Mouse (Mus musculus) stomach, embryonic 14.5 days (tissue): ENCODE results near the gene Thsd4. TPM values are rescaled to one million over a fixed set of nuclear protein-coding genes. Genes with fewer than 3 reads are reported as not detected.

ENCODE experiments used
- ATAC-seq: fragments of 200-750 bp; cut with Nextera tagmentation; 2 replicates; pipeline ENCODE4 v1.8.0; 2017; ENCODE audit warnings: low read depth, moderate TSS enrichment; ENCODE audit not compliant: insufficient number of reproducible peaks, insufficient read depth, low FRiP score
- H3K27ac ChIP-seq: fragments of 300-500 bp; sonication (generic); 2 replicates; pipeline ENCODE4 v1.5.1; 2014; ENCODE audit warnings: mild to moderate bottlenecking, low read length, moderate library complexity, mixed read lengths
- H3K27me3 ChIP-seq: fragments of 300-500 bp; sonication (generic); 2 replicates; pipeline ENCODE4 v1.6.1; 2014; ENCODE audit warnings: low read length, control low read depth, mixed read lengths; ENCODE audit not compliant: control insufficient read depth, insufficient read depth
- H3K36me3 ChIP-seq: fragments of 300-500 bp; sonication (generic); 2 replicates; pipeline ENCODE4 v1.6.1; 2014; ENCODE audit warnings: mild to moderate bottlenecking, control low read depth, low read length, moderate library complexity, mixed read lengths; ENCODE audit not compliant: control insufficient read depth, insufficient read depth
- H3K4me1 ChIP-seq: fragments of 300-500 bp; sonication (generic); 2 replicates; pipeline ENCODE4 v1.6.1; 2014; ENCODE audit warnings: low read length, control low read depth, mixed read lengths; ENCODE audit not compliant: control insufficient read depth, insufficient read depth
- H3K4me2 ChIP-seq: fragments of 300-500 bp; sonication (generic); replicated peaks from 2 replicates; pipeline ENCODE4 v1.6.1; 2014; ENCODE audit warnings: low read depth, low read length, control low read depth
- H3K4me3 ChIP-seq: fragments of 300-500 bp; sonication (generic); 2 replicates; pipeline ENCODE4 v1.5.1; 2014; ENCODE audit warnings: low read depth, low read length, control low read depth
- H3K9ac ChIP-seq: fragments of 300-500 bp; sonication (generic); replicated peaks from 2 replicates; pipeline ENCODE4 v1.6.1; 2014; ENCODE audit warnings: low read depth, mild to moderate bottlenecking, control low read depth, low read length, moderate library complexity, mixed read lengths
- H3K9me3 ChIP-seq: fragments of 300-500 bp; sonication (generic); 2 replicates; pipeline ENCODE4 v1.6.1; 2016; ENCODE audit warnings: low read depth, low read length, control low read depth; ENCODE audit not compliant: control insufficient read depth
- WGBS: fragments of 180-500 bp; shearing (Covaris S2); extraction: QIAGEN DNeasy Blood & Tissue Kit; methylation state at CpG from one replicate; pipeline ENCODE4 v1.1.7; 2014; 5-methylcytosine and 5-hydroxymethylcytosine counted together
- polyA plus RNA-seq: library from polyadenylated mRNA; unstranded; fragments of >200 nt; fragmentation: Nextera tagmentation; extraction: Ambion mirVana; gene quantifications from 2 replicates; pipeline ENCODE4 v1.2.1, GENCODE M21; 2014

The Thsd4 gene
- polyA plus RNA-seq, 1 experiment from 2014 or later, result 27.2 TPM

- H3K36me3 ChIP-seq, result no peaks in the 10 kb centered on the region
- WGBS, result 76% methylated on average over 2 of the region's 2 CpGs
- H3K27ac ChIP-seq, result no peak overlapping the region
- no peaks in the 10 kb centered on the region for H3K9me3 ChIP-seq
- no peaks in the 10 kb centered on the region for H3K4me1 ChIP-seq
- H3K9ac ChIP-seq, result no peak overlapping the region
- no peak for ATAC-seq
- no peaks in the 10 kb centered on the region for H3K27me3 ChIP-seq
- H3K4me2 ChIP-seq, result no peak overlapping the region
- H3K4me3 ChIP-seq, result no peak overlapping the region
Observed at GRCm38 (mm10) chr9:60200436-60200835, 321.4 kb downstream of the Thsd4 start.

- Histone ChIP-seq H3K4me2 (no peak overlapping the region), H3K27ac (no peak overlapping the region), H3K27me3 (no peaks in the 10 kb centered on the region), H3K4me1 (no peaks in the 10 kb centered on the region), H3K36me3 (no peaks in the 10 kb centered on the region), H3K4me3 (no peak overlapping the region), H3K9me3 (no peaks in the 10 kb centered on the region), H3K9ac (no peak overlapping the region)
- no peak for ATAC-seq
- WGBS, result 57% methylated on average over 12 of the region's 12 CpGs
Observed at GRCm38 (mm10) chr9:60198530-60199200, 323.2 kb downstream of the Thsd4 start.

GRCm38 (mm10) chr9:60195502-60195901, 326.3 kb downstream of the Thsd4 start:
- H3K27ac ChIP-seq, result no peak overlapping the region
- H3K36me3 ChIP-seq, result no peaks in the 10 kb centered on the region
- no peaks in the 10 kb centered on the region for H3K9me3 ChIP-seq
- ATAC-seq, result no peak
- H3K4me1 ChIP-seq, result no peaks in the 10 kb centered on the region
- no peaks in the 10 kb centered on the region for H3K27me3 ChIP-seq
- H3K9ac ChIP-seq, result no peak overlapping the region
- WGBS, result 79% methylated on average over 2 of the region's 2 CpGs
- H3K4me2 ChIP-seq, result no peak overlapping the region
- no peak overlapping the region for H3K4me3 ChIP-seq

GRCm38 (mm10) chr9:60194905-60195304, 326.9 kb downstream of the Thsd4 start:
- ATAC-seq, result no peak
- no peaks in the 10 kb centered on the region for H3K36me3 ChIP-seq
- H3K27me3 ChIP-seq, result no peaks in the 10 kb centered on the region
- no peaks in the 10 kb centered on the region for H3K9me3 ChIP-seq
- no peak overlapping the region for H3K4me3 ChIP-seq
- no peak overlapping the region for H3K4me2 ChIP-seq
- 60% methylated on average over 6 of the region's 6 CpGs for WGBS
- no peaks in the 10 kb centered on the region for H3K4me1 ChIP-seq
- no peak overlapping the region for H3K27ac ChIP-seq
- no peak overlapping the region for H3K9ac ChIP-seq

- 73% methylated on average over 5 of the region's 5 CpGs for WGBS
- no peak for ATAC-seq
- Histone ChIP-seq H3K4me3 (no peak overlapping the region), H3K27ac (no peak overlapping the region), H3K9ac (no peak overlapping the region), H3K4me1 (peaks cover 4% of the 10 kb centered on the region; the same call in 1 of the 2 replicates), H3K27me3 (no peaks in the 10 kb centered on the region), H3K9me3 (no peaks in the 10 kb centered on the region), H3K36me3 (no peaks in the 10 kb centered on the region), H3K4me2 (no peak overlapping the region)
Observed at GRCm38 (mm10) chr9:60192321-60192720, 329.5 kb downstream of the Thsd4 start.

GRCm38 (mm10) chr9:60187437-60187836, 334.4 kb downstream of the Thsd4 start:
- no peak for ATAC-seq
- Histone ChIP-seq H3K4me2 (no peak overlapping the region), H3K36me3 (no peaks in the 10 kb centered on the region), H3K27me3 (no peaks in the 10 kb centered on the region), H3K9me3 (no peaks in the 10 kb centered on the region), H3K27ac (no peak overlapping the region), H3K9ac (no peak overlapping the region), H3K4me1 (peaks cover 4% of the 10 kb centered on the region; the same call in 1 of the 2 replicates), H3K4me3 (no peak overlapping the region)
- WGBS, result 22% methylated on average over 2 of the region's 2 CpGs

GRCm38 (mm10) chr9:60186948-60187347, 334.9 kb downstream of the Thsd4 start:
- no peak for ATAC-seq
- no peaks in the 10 kb centered on the region for H3K9me3 ChIP-seq
- peaks cover 4% of the 10 kb centered on the region; the same call in 1 of the 2 replicates for H3K4me1 ChIP-seq
- no peak overlapping the region for H3K9ac ChIP-seq
- no peak overlapping the region for H3K4me3 ChIP-seq
- H3K4me2 ChIP-seq, result no peak overlapping the region
- H3K36me3 ChIP-seq, result no peaks in the 10 kb centered on the region
- H3K27ac ChIP-seq, result no peak overlapping the region
- 83% methylated on average over 7 of the region's 7 CpGs for WGBS
- no peaks in the 10 kb centered on the region for H3K27me3 ChIP-seq

- no peak for ATAC-seq
- Histone ChIP-seq H3K36me3 (no peaks in the 10 kb centered on the region), H3K4me3 (no peak overlapping the region), H3K9me3 (no peaks in the 10 kb centered on the region), H3K9ac (no peak overlapping the region), H3K4me2 (no peak overlapping the region), H3K27me3 (no peaks in the 10 kb centered on the region), H3K4me1 (peaks cover 12% of the 10 kb centered on the region), H3K27ac (no peak overlapping the region)
- WGBS, result 71% methylated on average over 3 of the region's 3 CpGs
Observed at GRCm38 (mm10) chr9:60184083-60184482, 337.8 kb downstream of the Thsd4 start.

- no peak for ATAC-seq
- 88% methylated on average over 6 of the region's 6 CpGs for WGBS
- no peak overlapping the region for H3K9ac ChIP-seq
- H3K4me1 ChIP-seq, result peaks cover 8% of the 10 kb centered on the region
- no peak overlapping the region for H3K4me2 ChIP-seq
- H3K9me3 ChIP-seq, result no peaks in the 10 kb centered on the region
- no peaks in the 10 kb centered on the region for H3K36me3 ChIP-seq
- H3K27me3 ChIP-seq, result no peaks in the 10 kb centered on the region
- H3K27ac ChIP-seq, result no peak overlapping the region
- no peak overlapping the region for H3K4me3 ChIP-seq
Observed at GRCm38 (mm10) chr9:60182371-60182770, 339.5 kb downstream of the Thsd4 start.
